Mouse (Mus musculus) lung, adult 2 months (tissue): Measurements from ENCODE around the gene Vps52. TPM values are rescaled to one million over a fixed set of nuclear protein-coding genes. Genes with fewer than 3 reads are reported as not detected.

Experiments used
- DNase-seq: peaks from one replicate; pipeline ENCODE4 v3.0.0; 2022
- H3K4me1 ChIP-seq: fragments of 200-500 bp; 2 replicates; pipeline ENCODE4 v1.6.1; 2011; ENCODE audit warnings: low read length; ENCODE audit not compliant: control insufficient read depth, insufficient read depth
- H3K4me3 ChIP-seq: fragments of 200-500 bp; replicated peaks from 2 replicates; pipeline ENCODE3; 2011; ENCODE audit warnings: low read depth, mild to moderate bottlenecking, control low read depth, low read length; ENCODE audit errors: extremely low read depth
- CTCF ChIP-seq: fragments of 200-500 bp; IDR thresholded peaks from 2 replicates; pipeline ENCODE4 v1.5.1; 2011; ENCODE audit warnings: mild to moderate bottlenecking, low read length, control low read depth; ENCODE audit not compliant: insufficient read depth
- POLR2A ChIP-seq: fragments of 200-500 bp; IDR thresholded peaks from 2 replicates; pipeline ENCODE4 v1.6.1; 2011; ENCODE audit warnings: low read depth, mild to moderate bottlenecking, control low read depth, low read length, borderline replicate concordance; ENCODE audit errors: extremely low read depth
- WGBS: fragments of 180-500 bp; shearing (Covaris S2); methylation state at CpG from one replicate; pipeline ENCODE4 v1.1.7; 2018; 5-methylcytosine and 5-hydroxymethylcytosine counted together
- polyA plus RNA-seq: library from polyadenylated mRNA; depleted of rRNA; stranded (reverse); fragments of >200 nt; gene quantifications from 2 replicates; pipeline ENCODE4 v1.2.3, GENCODE M21; 2012; rRNA removed

Vps52 gene
- 62.8 and 70.3 TPM in 2 replicates for polyA plus RNA-seq

- TF ChIP-seq POLR2A, result peak; percentile 94
- no peak for TF ChIP-seq CTCF
- under 1% methylated on average over 50 of the region's 50 CpGs for WGBS
These were observed at the start of gene Vps52, which contains the start of gene Rps18 for GRCm38 (mm10) chr17:33955555-33956214. TSS of gene Vps52 (plus strand) at chr17:33955812. TSS of gene Rps18 (minus strand) at chr17:33956001.

GRCm38 (mm10) chr17:33908331-33909076, 47.1 kb upstream of the Vps52 start:
- DNase-seq, result peak; percentile 51
- peaks cover 2% of the 10 kb centered on the region; the same call in 1 of the 2 replicates for H3K4me1 ChIP-seq
- under 1% methylated on average over 44 of the region's 44 CpGs for WGBS
- TF ChIP-seq CTCF, result no peak
- no peak for TF ChIP-seq POLR2A
- H3K4me3 ChIP-seq, result peak overlapping the region; percentile 65

More at GRCm38 (mm10) chr17:33955555-33956214, at the start of gene Vps52, which contains the start of gene Rps18:
- Histone ChIP-seq H3K4me1 (peaks cover 14% of the 10 kb centered on the region), H3K4me3 (peak within 1 kb of the TSS; percentile 82)
- peak; percentile 96 for DNase-seq

- peak; percentile 96 for DNase-seq
- peaks cover 2% of the 10 kb centered on the region; the same call in 1 of the 2 replicates for H3K4me1 ChIP-seq
- under 1% methylated on average over 68 of the region's 68 CpGs for WGBS
- TF ChIP-seq POLR2A (peak; percentile 72; the same call in 1 of the 2 replicates), CTCF (no peak)
- peak within 1 kb of the TSS; percentile 86 for H3K4me3 ChIP-seq
These were observed 46.3 kb upstream of the Vps52 start, which contains the start of gene Daxx for GRCm38 (mm10) chr17:33909077-33909868. TSS of gene Daxx (plus strand) at chr17:33909414.

- peak overlapping the region; percentile 86 for H3K4me3 ChIP-seq
- TF ChIP-seq POLR2A, result peak; percentile 71; the same call in 1 of the 2 replicates
- TF ChIP-seq CTCF, result no peak
- H3K4me1 ChIP-seq, result peaks cover 2% of the 10 kb centered on the region; the same call in 1 of the 2 replicates
- peak; percentile 60 for DNase-seq
- under 1% methylated on average over 14 of the region's 14 CpGs for WGBS
These were observed 45.8 kb upstream of the Vps52 start for GRCm38 (mm10) chr17:33909869-33910250.

- H3K4me3 ChIP-seq, result no peak overlapping the region
- WGBS, result 35% methylated on average over 11 of the region's 11 CpGs
- TF ChIP-seq CTCF (no peak), POLR2A (no peak)
- DNase-seq, result no peak
- H3K4me1 ChIP-seq, result peaks cover 2% of the 10 kb centered on the region
These were observed 45.1 kb upstream of the Vps52 start for GRCm38 (mm10) chr17:33910346-33911051.

GRCm38 (mm10) chr17:33911052-33911812, 44.4 kb upstream of the Vps52 start:
- TF ChIP-seq POLR2A, result no peak
- no peak for TF ChIP-seq CTCF
- WGBS, result 82% methylated on average over 31 of the region's 31 CpGs
- no peak overlapping the region for H3K4me3 ChIP-seq
- peaks cover 2% of the 10 kb centered on the region for H3K4me1 ChIP-seq
- DNase-seq, result no peak

GRCm38 (mm10) chr17:33911813-33912414, 43.7 kb upstream of the Vps52 start:
- H3K4me3 ChIP-seq, result no peak overlapping the region
- H3K4me1 ChIP-seq, result peaks cover 5% of the 10 kb centered on the region
- no peak for DNase-seq
- 86% methylated on average over 28 of the region's 28 CpGs for WGBS
- TF ChIP-seq CTCF (no peak), POLR2A (no peak)

- WGBS, result 88% methylated on average over 10 of the region's 10 CpGs
- no peak overlapping the region for H3K4me3 ChIP-seq
- peaks cover 6% of the 10 kb centered on the region for H3K4me1 ChIP-seq
- TF ChIP-seq CTCF (no peak), POLR2A (no peak)
- DNase-seq, result no peak
These were observed 42.3 kb upstream of the Vps52 start for GRCm38 (mm10) chr17:33913264-33913663.
